Mouse (Mus musculus) gastrocnemius, postnatal 14 days (tissue): ENCODE measurements at regions not wholly inside any gene's neighbourhood (a gene's known extent, or its start where the extent isn't known, plus 50 kb on each side); places are given as distances from the start of the nearest gene placed in this dataset.

ENCODE experiments used
- DNase-seq: peaks from one replicate; pipeline ENCODE4 v3.0.0; 2021; ENCODE audit warnings: mixed read lengths
- intact Hi-C: fragments of 180-260 bp; cut with DNase I; formaldehyde crosslinking; loops from one replicate; pipeline ENCODE4 v1.15.1; 2025; ENCODE audit warnings: low total_unique reads

DNA sequence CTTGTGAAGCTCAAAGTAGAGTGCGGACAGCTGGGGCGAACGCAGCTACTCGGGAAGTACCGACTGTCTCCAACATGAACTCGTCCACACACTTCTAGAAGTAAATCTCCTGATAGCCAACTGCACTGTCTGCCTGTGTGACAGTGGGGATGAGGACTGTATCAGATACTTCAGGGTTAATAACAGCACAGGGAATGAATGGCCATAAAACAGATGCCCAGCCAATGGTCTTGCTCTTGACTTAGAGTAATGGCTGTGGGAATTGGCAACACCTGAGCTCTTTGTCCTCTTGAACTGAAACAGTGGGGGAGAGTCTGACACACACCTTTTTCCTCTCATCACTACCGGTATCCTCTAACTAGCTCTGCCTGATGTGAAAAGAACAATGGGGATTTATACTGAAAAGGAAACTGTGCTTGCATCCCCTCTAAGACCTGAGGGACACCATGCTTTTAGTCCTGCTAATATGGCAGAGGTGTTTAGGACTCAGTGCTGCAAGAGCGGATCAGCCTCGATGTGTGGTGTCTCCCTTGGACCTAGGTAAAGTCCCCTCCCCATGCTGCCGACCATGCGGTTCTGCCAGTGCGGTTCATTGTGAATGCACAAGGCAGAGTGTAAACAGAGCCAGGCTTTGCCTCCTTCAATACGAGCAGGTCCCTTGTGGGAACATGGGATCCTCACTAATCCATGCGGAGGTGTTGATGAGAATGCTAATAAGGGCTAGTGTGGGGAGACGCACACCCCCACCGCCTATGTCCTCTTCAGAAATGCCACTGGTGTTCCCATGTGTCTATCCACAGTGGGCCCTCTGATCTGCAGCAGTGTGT, 355.5 kb downstream of the Eipr1 start:
- intact Hi-C loops = no loop called here
- DNase-seq = no peak

DNA sequence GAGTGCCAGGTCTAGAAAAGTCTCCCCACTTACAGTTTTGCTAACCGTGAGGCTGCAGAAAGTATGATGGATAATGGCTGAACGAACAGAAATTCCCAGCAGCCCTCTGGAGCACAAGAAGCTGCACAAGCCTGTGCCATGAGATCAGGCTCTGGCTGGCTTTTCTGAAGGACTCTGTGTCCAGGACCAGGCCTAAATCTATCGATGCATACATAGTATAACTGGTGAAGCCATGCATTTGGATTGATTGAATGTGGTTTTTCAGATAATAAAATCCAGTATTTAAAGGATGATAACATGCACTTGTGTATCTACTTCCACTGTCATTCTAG, 356.1 kb downstream of the Eipr1 start:
- intact Hi-C loops = no loop called here
- no peak for DNase-seq

- no peak for DNase-seq
- intact Hi-C loops = no loop called here
Measured at GRCm38 (mm10) chr12:29118336-29118735, 366.7 kb downstream of the Eipr1 start.

DNA sequence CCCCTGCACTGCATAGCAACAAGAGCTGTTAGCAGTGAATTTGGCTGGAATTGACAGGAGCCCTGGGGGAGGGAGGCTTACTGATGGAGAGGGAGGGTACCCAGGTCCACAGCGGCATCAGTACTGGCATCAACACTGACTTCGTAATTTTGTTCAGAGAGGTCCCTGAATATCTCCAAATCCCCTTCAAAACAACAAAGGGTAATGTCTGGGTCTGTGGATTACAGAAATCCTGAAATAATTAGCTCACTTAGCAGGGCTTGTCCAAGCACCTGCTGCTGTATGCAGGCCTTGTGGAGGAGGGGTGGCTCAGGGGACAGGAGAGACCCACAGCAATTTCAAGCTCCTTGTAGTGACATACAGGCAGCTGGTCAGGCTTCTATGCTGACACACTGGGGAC, 369.6 kb downstream of the Eipr1 start:
- intact Hi-C loops = no loop called here
- no peak for DNase-seq

GRCm38 (mm10) chr12:29122931-29123330, 371.3 kb downstream of the Eipr1 start:
- DNase-seq = no peak
- intact Hi-C loops = no loop called here

DNA sequence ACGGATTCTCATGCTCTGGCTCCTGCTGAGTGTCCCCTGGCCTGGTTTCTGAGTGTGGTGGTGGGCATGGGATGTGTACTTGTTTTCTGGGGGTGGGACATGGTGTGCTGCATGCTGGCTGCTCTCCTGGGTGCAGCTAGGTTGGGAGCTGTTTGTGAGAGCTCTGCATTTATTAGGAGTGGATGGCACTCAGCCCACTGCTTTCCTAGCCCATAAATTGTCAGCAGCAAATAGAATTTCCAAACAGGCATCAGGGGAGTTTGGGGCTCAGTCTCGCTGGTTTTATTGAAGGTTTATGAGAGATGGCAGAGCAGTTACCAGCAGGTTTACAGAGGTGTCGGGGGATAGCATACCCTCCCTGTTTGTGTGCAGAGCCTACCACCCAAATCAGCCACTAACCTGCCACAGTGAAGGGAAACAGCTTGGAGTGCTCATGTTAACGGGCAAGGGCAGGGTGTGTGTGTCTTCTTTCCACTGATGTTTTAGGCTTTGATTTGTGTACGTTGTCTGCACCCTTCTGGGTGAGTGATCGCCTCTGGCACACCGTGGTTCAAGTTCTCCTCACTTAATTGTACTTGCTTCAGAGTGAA, 372.6 kb downstream of the Eipr1 start:
- intact Hi-C loops = no loop called here
- DNase-seq = no peak

DNA sequence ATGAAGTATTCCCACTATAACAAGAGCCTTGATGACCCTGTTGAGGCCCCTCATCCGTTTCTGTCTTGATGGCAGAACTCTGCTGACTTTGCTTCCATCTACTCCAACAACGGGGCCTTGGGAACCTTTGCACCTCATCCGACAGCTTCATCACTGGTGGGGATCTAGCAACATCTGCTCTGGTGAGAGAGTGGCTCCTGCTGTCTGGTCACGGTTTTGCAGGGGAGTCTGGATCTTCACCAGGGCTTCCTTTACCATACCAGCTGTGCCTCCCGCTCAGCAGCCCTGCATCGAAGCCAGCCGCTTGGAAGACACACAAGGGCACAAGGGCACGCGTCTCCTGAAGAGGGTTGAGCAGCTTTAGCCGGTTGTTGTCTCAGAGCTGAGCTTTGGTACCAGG, 377.2 kb downstream of the Eipr1 start:
- no peak for DNase-seq
- intact Hi-C loops = no loop called here

GRCm38 (mm10) chr12:29129331-29129730, 377.7 kb downstream of the Eipr1 start:
- intact Hi-C loops = no loop called here
- no peak for DNase-seq

DNA sequence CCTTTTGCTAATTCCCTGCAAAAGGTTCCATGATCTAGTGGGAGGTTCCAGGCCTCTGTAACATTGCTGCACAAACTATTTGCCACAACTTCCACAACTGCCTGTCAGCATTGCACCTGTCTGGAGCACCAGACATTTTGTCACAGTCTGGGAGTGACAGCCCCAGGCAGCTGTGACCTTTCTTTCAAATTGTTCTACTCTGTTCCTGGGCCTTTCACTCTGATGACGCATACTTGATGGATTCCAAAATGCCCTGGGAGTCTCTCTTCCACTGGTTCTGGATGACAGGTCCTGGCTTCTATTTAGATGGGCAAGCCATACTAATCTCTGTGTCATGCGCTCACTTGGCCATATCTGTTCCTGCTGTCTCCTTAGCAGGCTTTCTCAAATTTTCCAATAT, 382.7 kb downstream of the Eipr1 start:
- no peak for DNase-seq
- intact Hi-C loops = no loop called here

- intact Hi-C loops = no loop called here
Measured at GRCm38 (mm10) chr12:29136850-29137268, 385.3 kb downstream of the Eipr1 start.

GRCm38 (mm10) chr12:29137455-29137854, 385.9 kb downstream of the Eipr1 start:
- intact Hi-C loops = no loop called here
- no peak for DNase-seq

More at GRCm38 (mm10) chr12:29136850-29137268, 385.3 kb downstream of the Eipr1 start:
- DNase-seq = peak; percentile 34

DNA sequence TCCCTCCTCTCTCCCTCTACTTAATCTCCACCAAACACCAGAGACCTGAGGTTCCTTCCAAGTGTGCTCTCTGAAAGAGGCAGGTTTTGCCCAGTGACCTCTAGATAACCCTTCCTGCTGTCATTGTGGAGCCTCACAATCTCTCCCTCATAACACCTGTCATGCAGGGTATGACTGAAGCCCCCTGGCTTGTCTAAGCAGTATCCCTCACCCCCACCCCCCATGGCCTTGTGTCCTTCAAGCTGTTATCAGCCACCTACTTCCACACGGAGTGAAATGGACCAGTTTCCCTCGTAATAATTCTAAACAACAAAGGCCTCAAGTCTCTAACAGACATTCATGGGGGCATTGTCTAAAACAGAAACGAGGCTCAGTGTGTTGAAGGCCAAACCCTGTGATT, 387.6 kb upstream of the Myt1l start:
- intact Hi-C loops = no loop called here

GRCm38 (mm10) chr12:29141132-29141531, 387.1 kb upstream of the Myt1l start:
- intact Hi-C loops = no loop called here
- DNase-seq = peak; percentile 38

More for the DNA sequence above, 387.6 kb upstream of the Myt1l start:
- DNase-seq = no peak

GRCm38 (mm10) chr12:29141855-29142254, 386.3 kb upstream of the Myt1l start:
- no peak for DNase-seq
- intact Hi-C loops = no loop called here

DNA sequence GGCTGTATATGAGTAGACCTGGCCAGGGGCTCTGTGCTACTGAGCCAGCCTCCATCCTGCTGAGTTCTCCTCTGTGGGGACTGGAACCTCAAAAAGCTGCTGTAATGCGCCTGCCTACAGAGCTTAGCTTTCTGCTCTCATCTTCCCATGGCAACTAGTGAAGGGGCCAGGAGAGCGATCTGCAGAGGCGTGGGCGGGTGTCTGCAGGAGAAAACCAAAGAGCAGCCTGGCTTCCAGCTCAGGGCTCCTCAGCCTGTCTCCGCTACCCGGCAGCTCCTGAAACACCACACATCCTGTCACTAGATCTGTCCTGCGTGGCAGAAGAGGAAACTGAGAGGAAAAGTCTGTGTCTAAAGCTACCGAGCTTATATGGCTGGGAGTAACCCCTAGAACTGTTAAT, 384.9 kb upstream of the Myt1l start:
- intact Hi-C loops = no loop called here
- DNase-seq = no peak

DNA sequence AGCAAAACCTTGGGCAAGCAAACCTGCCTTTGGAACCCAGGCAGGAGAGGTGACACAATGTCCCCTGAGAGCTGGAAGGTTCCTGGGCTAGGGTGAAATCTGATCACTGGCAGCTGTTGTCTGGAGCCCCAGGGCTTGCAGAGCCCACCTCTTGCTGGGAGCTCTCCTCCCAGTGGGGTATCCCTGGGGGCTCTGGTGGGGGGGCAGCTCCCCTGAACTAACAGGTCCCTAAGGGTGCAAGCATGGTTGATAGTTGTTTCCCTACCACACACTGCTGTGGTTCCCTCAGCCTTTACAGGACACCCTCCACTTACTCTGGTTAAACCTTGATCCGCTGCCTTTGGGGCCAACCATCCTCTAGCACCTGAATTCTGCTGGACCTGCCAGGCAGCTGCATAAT, 367.3 kb upstream of the Myt1l start:
- intact Hi-C loops = no loop called here
- no peak for DNase-seq

DNA sequence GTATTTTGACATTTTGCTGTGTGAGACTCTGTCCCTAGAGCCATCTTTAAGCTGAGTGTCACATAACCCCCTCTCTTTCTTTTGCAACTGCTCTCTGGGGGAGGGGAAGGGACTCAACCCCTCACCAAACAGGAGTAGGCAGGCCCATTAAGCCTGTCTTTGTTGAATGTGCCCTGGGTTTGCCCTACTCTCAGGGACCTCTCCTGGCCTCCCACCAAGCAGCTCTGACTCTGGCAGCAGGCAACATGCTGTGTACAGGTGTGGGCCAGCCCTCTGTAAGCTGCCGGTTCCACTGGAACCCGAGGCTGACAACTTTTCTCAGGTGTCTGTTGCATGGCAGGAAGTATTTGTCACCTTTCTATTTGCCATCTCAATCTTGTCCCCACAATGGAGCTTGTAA, 366.6 kb upstream of the Myt1l start:
- intact Hi-C loops = no loop called here
- no peak for DNase-seq

DNA sequence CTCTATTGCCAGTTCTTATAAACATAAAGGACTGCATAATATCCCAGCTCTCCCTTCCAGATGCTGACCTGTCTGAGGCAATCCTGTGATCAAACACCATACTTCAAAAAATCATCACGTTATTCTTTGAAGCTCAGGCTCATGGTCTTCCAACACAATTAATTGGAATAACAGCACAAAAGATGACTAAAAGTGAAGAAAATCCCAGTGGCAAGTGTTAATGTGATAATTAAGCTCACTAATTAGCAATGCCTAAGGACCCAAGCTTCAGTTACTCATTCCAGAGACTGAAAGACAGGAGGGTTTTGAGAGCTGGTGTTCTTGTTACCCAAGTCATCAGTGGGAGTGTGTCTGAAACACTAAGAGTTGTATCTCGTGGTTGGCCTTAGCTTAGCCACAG, 363.5 kb upstream of the Myt1l start:
- intact Hi-C loops = no loop called here
- no peak for DNase-seq

- intact Hi-C loops = no loop called here
- DNase-seq = peak; percentile 11
Measured at GRCm38 (mm10) chr12:29166316-29166715, 361.9 kb upstream of the Myt1l start.

DNA sequence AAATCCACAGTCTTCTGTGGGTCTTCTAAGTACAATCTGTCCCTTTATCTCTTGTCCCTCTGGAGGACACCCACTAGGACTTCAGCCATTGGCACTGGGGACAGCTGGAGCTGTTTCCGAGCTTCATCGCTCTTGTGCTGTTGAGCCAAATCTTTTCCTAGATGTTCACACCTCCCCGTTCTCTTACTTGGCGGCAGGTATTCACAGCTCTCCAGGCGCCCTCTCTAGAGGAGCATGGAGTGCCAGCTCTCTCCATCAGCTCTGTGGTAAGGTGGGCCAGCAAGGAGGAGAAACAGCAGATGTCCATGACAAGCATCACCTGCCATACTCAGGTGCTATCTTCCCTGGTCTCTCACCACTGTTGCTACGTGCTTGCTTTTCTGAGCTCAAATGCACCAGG, 360.3 kb upstream of the Myt1l start:
- intact Hi-C loops = no loop called here
- no peak for DNase-seq

- intact Hi-C loops = no loop called here
- no peak for DNase-seq
Measured at GRCm38 (mm10) chr12:29175698-29176440, 352.3 kb upstream of the Myt1l start.
